8 mouse cellular contexts compared by ENCODE assay signal in genomic region chr5:74793431-74793830, GRCm38 (mm10).
DNase-seq lines count a peak whose midpoint lies in the region; ATAC-seq lines count a peak whose summit lies in the region.

No protein-coding gene starts in this region.

- H3K4me3 ChIP-seq in embryonic facial prominence, embryonic 13.5 days, result no peak overlapping the region
- no peak overlapping the region for H3K4me3 ChIP-seq in intestine, embryonic 15.5 days (replicated peaks)
- H3K4me3 ChIP-seq in limb, embryonic 15.5 days, result no peak overlapping the region

- no peaks in the 10 kb centered on the region for H3K36me3 ChIP-seq in embryonic facial prominence, embryonic 13.5 days
- no peaks in the 10 kb centered on the region for H3K36me3 ChIP-seq in intestine, embryonic 15.5 days
- no peaks in the 10 kb centered on the region for H3K36me3 ChIP-seq in limb, embryonic 15.5 days

- 41% methylated on average over 4 of the region's 4 CpGs for WGBS in embryonic facial prominence, embryonic 13.5 days
- whole genome bisulfite sequencing in intestine, embryonic 15.5 days, result 40% methylated on average over 4 of the region's 4 CpGs
- 38% methylated on average over 4 of the region's 4 CpGs for WGBS in limb, embryonic 15.5 days

- H3K4me1 ChIP-seq in embryonic facial prominence, embryonic 13.5 days, result peaks cover 30% of the 10 kb centered on the region
- peaks cover 19% of the 10 kb centered on the region for H3K4me1 ChIP-seq in intestine, embryonic 15.5 days (replicated peaks)
- H3K4me1 ChIP-seq in limb, embryonic 15.5 days, result peaks cover 31% of the 10 kb centered on the region

- no peaks in the 10 kb centered on the region for H3K9me3 ChIP-seq in embryonic facial prominence, embryonic 13.5 days
- H3K9me3 ChIP-seq in intestine, embryonic 15.5 days, result no peaks in the 10 kb centered on the region
- no peaks in the 10 kb centered on the region for H3K9me3 ChIP-seq in limb, embryonic 15.5 days

- no peak overlapping the region for H3K4me2 ChIP-seq in embryonic facial prominence, embryonic 13.5 days
- H3K4me2 ChIP-seq in intestine, embryonic 15.5 days (replicated peaks), result no peak overlapping the region
- no peak overlapping the region for H3K4me2 ChIP-seq in limb, embryonic 15.5 days

- peak overlapping the region; percentile 28; the same call in 1 of the 2 replicates for H3K27ac ChIP-seq in embryonic facial prominence, embryonic 13.5 days
- no peak overlapping the region for H3K27ac ChIP-seq in intestine, embryonic 15.5 days
- peak overlapping the region; percentile 73 for H3K27ac ChIP-seq in limb, embryonic 15.5 days

- intact Hi-C loops in left cerebral cortex, postnatal 36 days (cut with DNase I), result no loop called here

- H3K27me3 ChIP-seq in embryonic facial prominence, embryonic 13.5 days, result no peaks in the 10 kb centered on the region; the same call in 1 of the 2 replicates
- H3K27me3 ChIP-seq in intestine, embryonic 15.5 days (replicated peaks), result no peaks in the 10 kb centered on the region
- H3K27me3 ChIP-seq in limb, embryonic 15.5 days, result no peaks in the 10 kb centered on the region

- ATAC-seq in embryonic facial prominence, embryonic 13.5 days (ENCODE audit: insufficient number of reproducible peaks, insufficient read depth, low FRiP score, low TSS enrichment, low read depth), result no peak
- ATAC-seq in intestine, embryonic 15.5 days, result peak; percentile 61
- ATAC-seq in limb, embryonic 15.5 days (ENCODE audit: insufficient number of reproducible peaks, low FRiP score, low TSS enrichment, low read depth), result no peak
- ATAC-seq in frontal cortex, adult (ENCODE audit: low TSS enrichment), result no peak
- ATAC-seq in granulocyte monocyte progenitor cell, adult 5-6 weeks (replicated peaks; ENCODE audit: poor library complexity, severe bottlenecking), result no peak

- H3K9ac ChIP-seq in embryonic facial prominence, embryonic 13.5 days, result no peak overlapping the region
- no peak overlapping the region for H3K9ac ChIP-seq in intestine, embryonic 15.5 days
- no peak overlapping the region for H3K9ac ChIP-seq in limb, embryonic 15.5 days

- DNase-seq in adrenal gland, postnatal 10 days, result peak; percentile 54
- DNase-seq in adrenal gland, postnatal 4 days (ENCODE audit: low spot score in 2 of 2), result no peak
- no peak for DNase-seq in left cerebral cortex, postnatal 36 days (ENCODE audit: low spot score in 2 of 2)
